Mouse (Mus musculus) forebrain, embryonic 15.5 days (tissue): Measurements from ENCODE around the gene Napb. TPM values are rescaled to one million over a fixed set of nuclear protein-coding genes. Genes with fewer than 3 reads are reported as not detected.
"Not testable (repeated sequence)": the region's sequence is repeated elsewhere in the genome, so short reads cannot be mapped to it uniquely, and the experiment has no call there.

Experiments used
- ATAC-seq: fragments of 200-750 bp; cut with Nextera tagmentation; replicated peaks from 2 replicates; pipeline ENCODE4 v1.8.0; 2017; ENCODE audit warnings: mild to moderate bottlenecking, moderate TSS enrichment, moderate library complexity
- H3K27ac ChIP-seq: fragments of 300-500 bp; sonication (generic); replicated peaks from 2 replicates; pipeline ENCODE4 v1.5.1; 2015; ENCODE audit warnings: mild to moderate bottlenecking, inconsistent platforms
- H3K27me3 ChIP-seq: fragments of 300-500 bp; sonication (generic); 2 replicates; pipeline ENCODE4 v1.6.1; 2015; ENCODE audit warnings: inconsistent platforms
- H3K36me3 ChIP-seq: fragments of 300-500 bp; sonication (generic); 2 replicates; pipeline ENCODE4 v1.6.1; 2015; ENCODE audit warnings: mild to moderate bottlenecking, inconsistent platforms
- H3K4me1 ChIP-seq: fragments of 300-500 bp; sonication (generic); 2 replicates; pipeline ENCODE4 v1.6.1; 2015; ENCODE audit warnings: inconsistent platforms
- H3K4me2 ChIP-seq: fragments of 300-500 bp; sonication (generic); replicated peaks from 2 replicates; pipeline ENCODE4 v1.6.1; 2015; ENCODE audit warnings: mild to moderate bottlenecking, inconsistent platforms
- H3K4me3 ChIP-seq: fragments of 300-500 bp; sonication (generic); 2 replicates; pipeline ENCODE4 v1.5.1; 2015; ENCODE audit warnings: mild to moderate bottlenecking, inconsistent platforms
- H3K9ac ChIP-seq: fragments of 300-500 bp; sonication (generic); replicated peaks from 2 replicates; pipeline ENCODE4 v1.6.1; 2015; ENCODE audit warnings: mild to moderate bottlenecking, inconsistent platforms
- H3K9me3 ChIP-seq: fragments of 300-500 bp; sonication (generic); 2 replicates; pipeline ENCODE4 v1.6.1; 2016; ENCODE audit warnings: inconsistent platforms
- WGBS: fragments of 180-500 bp; shearing (Covaris S2); methylation state at CpG from one replicate; pipeline ENCODE4 v1.1.7; 2015; ENCODE audit warnings: mixed read lengths; 5-methylcytosine and 5-hydroxymethylcytosine counted together
- polyA plus RNA-seq: library from polyadenylated mRNA; unstranded; fragments of >200 nt; fragmentation: Nextera tagmentation; extraction: Ambion mirVana; gene quantifications from 2 replicates; pipeline ENCODE4 v1.2.1, GENCODE M21; 2015

Gene Napb
- polyA plus RNA-seq, result 37.3 and 38.0 TPM in 2 replicates

- Histone ChIP-seq H3K36me3 (no peaks in the 10 kb centered on the region), H3K27ac (peak within 1 kb of the TSS; percentile 65), H3K27me3 (no peaks in the 10 kb centered on the region), H3K9ac (peak within 1 kb of the TSS; percentile 92), H3K4me1 (peaks cover 16% of the 10 kb centered on the region), H3K4me3 (peak within 1 kb of the TSS; percentile 81), H3K4me2 (peak within 1 kb of the TSS; percentile 65), H3K9me3 (no peaks in the 10 kb centered on the region)
- WGBS, result 5% methylated on average over 18 of the region's 18 CpGs
- ATAC-seq, result peak; percentile 100
Observed at GRCm38 (mm10) chr2:148732327-148733000, at the start of gene Napb. TSS of gene Napb (minus strand) at chr2:148732467.

GRCm38 (mm10) chr2:148781709-148782108 is 49.4 kb upstream of the Napb start, which contains the start of gene 8030411F24Rik:
TSS of gene 8030411F24Rik (plus strand) at chr2:148782009.
- Histone ChIP-seq H3K27me3 (no peaks in the 10 kb centered on the region), H3K9me3 (no peaks in the 10 kb centered on the region), H3K4me3 (no peak within 1 kb of the TSS), H3K4me1 (no peaks in the 10 kb centered on the region), H3K27ac (no peak within 1 kb of the TSS), H3K9ac (no peak within 1 kb of the TSS), H3K4me2 (no peak within 1 kb of the TSS), H3K36me3 (no peaks in the 10 kb centered on the region)
- ATAC-seq, result no peak
- WGBS, result 15% methylated on average over 1 of the region's 1 CpGs

GRCm38 (mm10) chr2:148771397-148771796 is 39.1 kb upstream of the Napb start, which contains the start of gene Cst11:
TSS of gene Cst11 (minus strand) at chr2:148771497.
- WGBS, result 83% methylated on average over 4 of the region's 4 CpGs
- not testable (repeated sequence) for H3K4me2 ChIP-seq, H3K4me1 ChIP-seq, H3K27ac ChIP-seq, H3K27me3 ChIP-seq, H3K9me3 ChIP-seq, H3K4me3 ChIP-seq, ATAC-seq, H3K9ac ChIP-seq, H3K36me3 ChIP-seq

- WGBS, result 93% methylated on average over 1 of the region's 1 CpGs
- Histone ChIP-seq H3K36me3 (no peaks in the 10 kb centered on the region), H3K4me2 (no peak overlapping the region), H3K4me3 (no peak overlapping the region), H3K27ac (no peak overlapping the region), H3K9me3 (no peaks in the 10 kb centered on the region), H3K9ac (no peak overlapping the region), H3K4me1 (no peaks in the 10 kb centered on the region), H3K27me3 (no peaks in the 10 kb centered on the region)
- no peak for ATAC-seq
Observed at GRCm38 (mm10) chr2:148763648-148764388, 31.6 kb upstream of the Napb start.

GRCm38 (mm10) chr2:148754310-148754846 is 22.1 kb upstream of the Napb start:
- 65% methylated on average over 1 of the region's 1 CpGs for WGBS
- Histone ChIP-seq H3K36me3 (no peaks in the 10 kb centered on the region), H3K27me3 (no peaks in the 10 kb centered on the region)

GRCm38 (mm10) chr2:148751893-148752813 is 19.9 kb upstream of the Napb start:
- peaks cover 2% of the 10 kb centered on the region; the same call in 1 of the 2 replicates for H3K4me1 ChIP-seq
- H3K9me3 ChIP-seq, result no peaks in the 10 kb centered on the region
- peak overlapping the region; percentile 51 for H3K4me2 ChIP-seq
- WGBS, result 17% methylated on average over 15 of the region's 15 CpGs
- peak overlapping the region; percentile 32 for H3K4me3 ChIP-seq
- no peaks in the 10 kb centered on the region for H3K27me3 ChIP-seq
- H3K36me3 ChIP-seq, result no peaks in the 10 kb centered on the region
- H3K9ac ChIP-seq, result peak overlapping the region; percentile 34; the same call in 1 of the 2 replicates
- H3K27ac ChIP-seq, result no peak overlapping the region
- peak; percentile 87 for ATAC-seq

More at GRCm38 (mm10) chr2:148754310-148754846, 22.1 kb upstream of the Napb start:
- H3K9me3 ChIP-seq, result no peaks in the 10 kb centered on the region
- H3K4me2 ChIP-seq, result no peak overlapping the region
- H3K4me1 ChIP-seq, result peaks cover 2% of the 10 kb centered on the region; the same call in 1 of the 2 replicates
- no peak overlapping the region for H3K4me3 ChIP-seq
- no peak overlapping the region for H3K27ac ChIP-seq
- H3K9ac ChIP-seq, result no peak overlapping the region
- no peak for ATAC-seq

GRCm38 (mm10) chr2:148750058-148750457 is 17.8 kb upstream of the Napb start, which contains the start of gene Cstl1:
TSS of gene Cstl1 (plus strand) at chr2:148750358.
- H3K27me3 ChIP-seq, result no peaks in the 10 kb centered on the region
- no peaks in the 10 kb centered on the region for H3K9me3 ChIP-seq
- peaks cover 2% of the 10 kb centered on the region; the same call in 1 of the 2 replicates for H3K4me1 ChIP-seq
- H3K4me3 ChIP-seq, result no peak within 1 kb of the TSS
- H3K36me3 ChIP-seq, result no peaks in the 10 kb centered on the region
- no peak within 1 kb of the TSS for H3K9ac ChIP-seq
- no peak within 1 kb of the TSS for H3K27ac ChIP-seq
- H3K4me2 ChIP-seq, result no peak within 1 kb of the TSS
- no peak for ATAC-seq
- 79% methylated on average over 1 of the region's 1 CpGs for WGBS

GRCm38 (mm10) chr2:148743846-148744407 is 11.7 kb upstream of the Napb start:
- Histone ChIP-seq H3K36me3 (no peaks in the 10 kb centered on the region), H3K27me3 (no peaks in the 10 kb centered on the region), H3K9ac (no peak overlapping the region), H3K4me1 (0 out of 2 replicates have a peak, but pooled peaks cover 7% of the 10 kb centered on the region), H3K4me3 (no peak overlapping the region), H3K27ac (no peak overlapping the region), H3K9me3 (no peaks in the 10 kb centered on the region), H3K4me2 (no peak overlapping the region)
- ATAC-seq, result 0 out of 2 replicates have a peak, but pooled peaks have one; percentile 26
- 85% methylated on average over 3 of the region's 3 CpGs for WGBS

- peak; percentile 82 for ATAC-seq
- Histone ChIP-seq H3K36me3 (no peaks in the 10 kb centered on the region), H3K4me1 (0 out of 2 replicates have a peak, but pooled peaks cover 7% of the 10 kb centered on the region), H3K4me2 (no peak overlapping the region), H3K27me3 (no peaks in the 10 kb centered on the region), H3K9me3 (no peaks in the 10 kb centered on the region), H3K9ac (no peak overlapping the region), H3K27ac (peak overlapping the region; percentile 50), H3K4me3 (no peak overlapping the region)
- 54% methylated on average over 3 of the region's 3 CpGs for WGBS
Observed at GRCm38 (mm10) chr2:148743001-148743400, 10.7 kb upstream of the Napb start.

- peak overlapping the region; percentile 65 for H3K4me2 ChIP-seq
- no peaks in the 10 kb centered on the region for H3K27me3 ChIP-seq
- H3K27ac ChIP-seq, result peak overlapping the region; percentile 65
- no peaks in the 10 kb centered on the region for H3K36me3 ChIP-seq
- peak overlapping the region; percentile 81 for H3K4me3 ChIP-seq
- WGBS, result under 1% methylated on average over 35 of the region's 35 CpGs
- H3K9ac ChIP-seq, result peak overlapping the region; percentile 92
- peaks cover 16% of the 10 kb centered on the region for H3K4me1 ChIP-seq
- H3K9me3 ChIP-seq, result no peaks in the 10 kb centered on the region
- peak; percentile 79 for ATAC-seq
Observed at GRCm38 (mm10) chr2:148731614-148732326, 497 bp downstream of the Napb start.
